Mouse (Mus musculus) heart, postnatal 14 days (tissue): Measurements from ENCODE around the gene Mtfr1l. TPM values are rescaled to one million over a fixed set of nuclear protein-coding genes. Genes with fewer than 3 reads are reported as not detected.

Experiments used
- DNase-seq, 2 experiments: peaks; one replicate each; pipeline ENCODE4 v3.0.0; 2021 to 2022
- intact Hi-C: fragments of 180-260 bp; cut with DNase I; formaldehyde crosslinking; loops from one replicate; pipeline ENCODE4 v1.15.1; 2025
- total RNA-seq, 2 experiments: library from RNA; stranded (reverse); gene quantifications; 2 replicates each; pipeline ENCODE4 v1.2.3; 2021

Gene Mtfr1l
- total RNA-seq, 2 experiments from 2014 or later: 162 to 167 TPM

GRCm38 (mm10) chr4:134559154-134559553 is 24.0 kb upstream of the Mtfr1l start:
- intact Hi-C loops: no loop called here
- no peak for DNase-seq

GRCm38 (mm10) chr4:134558570-134559113 is 23.5 kb upstream of the Mtfr1l start:
- DNase-seq: peak in 1 of 2 experiments; percentile 49
- intact Hi-C loops: no loop called here

- no peak for DNase-seq
- intact Hi-C loops: no loop called here
Measured at GRCm38 (mm10) chr4:134557626-134558249, 22.6 kb upstream of the Mtfr1l start.

- intact Hi-C loops: no loop called here
- peak in 1 of 2 experiments; percentile 58 for DNase-seq
Measured at GRCm38 (mm10) chr4:134555956-134556580, 20.9 kb upstream of the Mtfr1l start.

GRCm38 (mm10) chr4:134553631-134554030 is 18.4 kb upstream of the Mtfr1l start:
- DNase-seq: no peak
- intact Hi-C loops: no loop called here

- intact Hi-C loops: no loop called here
- peak; percentile 75 to 85 for DNase-seq
Measured at GRCm38 (mm10) chr4:134551494-134552316, 16.5 kb upstream of the Mtfr1l start, which contains the start of gene Selenon. TSS of gene Selenon (minus strand) at chr4:134552166.

- DNase-seq: no peak
- intact Hi-C loops: no loop called here
Measured at GRCm38 (mm10) chr4:134549899-134550298, 14.7 kb upstream of the Mtfr1l start.

GRCm38 (mm10) chr4:134548169-134548938 is 13.2 kb upstream of the Mtfr1l start:
- DNase-seq: peak; percentile 32 to 52
- intact Hi-C loops: no loop called here

GRCm38 (mm10) chr4:134546814-134547705 is 11.9 kb upstream of the Mtfr1l start:
- intact Hi-C loops: no loop called here
- peak in 1 of 2 experiments; percentile 32 for DNase-seq

GRCm38 (mm10) chr4:134543261-134543660 is 8.1 kb upstream of the Mtfr1l start:
- intact Hi-C loops: loop anchor here (1.0 to 5.0 kb wide), 3 partner anchors 171 to 334 kb away; no protein-coding TSS in a partner anchor
- DNase-seq: peak; percentile 94 to 97

- intact Hi-C loops: loop anchor here (1.0 to 5.0 kb wide), 3 partner anchors 172 to 335 kb away; no protein-coding TSS in a partner anchor
- DNase-seq: no peak
Measured at GRCm38 (mm10) chr4:134542726-134543125, 7.5 kb upstream of the Mtfr1l start.

- intact Hi-C loops: no loop called here
- DNase-seq: no peak
Measured at GRCm38 (mm10) chr4:134538997-134539580, 3.9 kb upstream of the Mtfr1l start.

- intact Hi-C loops: loop anchor here (2.0 kb wide), 1 partner anchor 21 kb away; no protein-coding TSS in a partner anchor
Measured at GRCm38 (mm10) chr4:134535787-134536151, 582 bp upstream of the Mtfr1l start.

GRCm38 (mm10) chr4:134534124-134534886 is 882 bp downstream of the Mtfr1l start:
- intact Hi-C loops: loop anchor here (2.0 kb wide), 1 partner anchor 20 kb away; no protein-coding TSS in a partner anchor
- peak; percentile 77 to 78 for DNase-seq

More at GRCm38 (mm10) chr4:134535787-134536151, 582 bp upstream of the Mtfr1l start:
- DNase-seq: no peak

GRCm38 (mm10) chr4:134533421-134533820 is 1.8 kb downstream of the Mtfr1l start:
- intact Hi-C loops: no loop called here
- no peak for DNase-seq

- no peak for DNase-seq
- intact Hi-C loops: no loop called here
Measured at GRCm38 (mm10) chr4:134532928-134533327, 2.3 kb downstream of the Mtfr1l start.

- DNase-seq: no peak
- intact Hi-C loops: no loop called here
Measured at GRCm38 (mm10) chr4:134526220-134526619, 9.0 kb downstream of the Mtfr1l start.

GRCm38 (mm10) chr4:134525806-134526205 is 9.4 kb downstream of the Mtfr1l start:
- DNase-seq: no peak
- intact Hi-C loops: no loop called here
